Mouse (Mus musculus) limb, embryonic 14.5 days (tissue): ENCODE results near the gene Hsf4. TPM values are rescaled to one million over a fixed set of nuclear protein-coding genes. Genes with fewer than 3 reads are reported as not detected.
A peak's percentile ranks its signal among the peaks of the same experiment; 100 is the strongest.

Experiments used
- ATAC-seq: fragments of 200-750 bp; cut with Nextera tagmentation; 2 replicates; pipeline ENCODE4 v1.8.0; 2017; ENCODE audit warnings: low read depth, moderate number of reproducible peaks, moderate TSS enrichment; ENCODE audit not compliant: low FRiP score
- DNase-seq: peaks from one replicate; pipeline ENCODE4 v3.0.0-alpha.2; 2015; ENCODE audit warnings: low spot score
- H3K27ac ChIP-seq: fragments of 300-500 bp; sonication (generic); replicated peaks from 2 replicates; pipeline ENCODE4 v1.5.1; 2014; ENCODE audit warnings: low read depth, mild to moderate bottlenecking, low read length, moderate library complexity, mixed read lengths
- H3K27me3 ChIP-seq: fragments of 300-500 bp; sonication (generic); 2 replicates; pipeline ENCODE4 v1.6.1; 2014; ENCODE audit warnings: low read length, mixed read lengths; ENCODE audit not compliant: control insufficient read depth, insufficient read depth
- H3K36me3 ChIP-seq: fragments of 300-500 bp; sonication (generic); 2 replicates; pipeline ENCODE4 v1.6.1; 2014; ENCODE audit warnings: mild to moderate bottlenecking, low read length, moderate library complexity, mixed read lengths; ENCODE audit not compliant: control insufficient read depth, insufficient read depth
- H3K4me1 ChIP-seq: fragments of 300-500 bp; sonication (generic); 2 replicates; pipeline ENCODE4 v1.6.1; 2014; ENCODE audit warnings: antibody characterized with exemption, low read length, mixed read lengths; ENCODE audit not compliant: control insufficient read depth, insufficient read depth
- H3K4me2 ChIP-seq: fragments of 300-500 bp; sonication (generic); replicated peaks from 2 replicates; pipeline ENCODE4 v1.6.1; 2014; ENCODE audit warnings: low read depth, mild to moderate bottlenecking, low read length, moderate library complexity; ENCODE audit not compliant: severe bottlenecking
- H3K4me3 ChIP-seq: fragments of 300-500 bp; sonication (generic); replicated peaks from 2 replicates; pipeline ENCODE4 v1.5.1; 2014; ENCODE audit warnings: low read length
- H3K9ac ChIP-seq: fragments of 300-500 bp; sonication (generic); 2 replicates; pipeline ENCODE4 v1.6.1; 2014; ENCODE audit warnings: mild to moderate bottlenecking, low read depth, low read length, moderate library complexity; ENCODE audit not compliant: severe bottlenecking
- H3K9me3 ChIP-seq: fragments of 300-500 bp; sonication (generic); 2 replicates; pipeline ENCODE4 v1.6.1; 2016; ENCODE audit warnings: low read length; ENCODE audit not compliant: control insufficient read depth
- POLR2A ChIP-seq: fragments of 200-500 bp; IDR thresholded peaks from 2 replicates; pipeline ENCODE4 v1.8.0; 2012; ENCODE audit warnings: inconsistent platforms, mild to moderate bottlenecking, moderate library complexity, borderline replicate concordance; ENCODE audit not compliant: insufficient read depth, insufficient read length; ENCODE audit errors: extremely low read depth
- WGBS: fragments of 180-500 bp; shearing (Covaris S2); extraction: QIAGEN DNeasy Blood & Tissue Kit; methylation state at CpG from one replicate; pipeline ENCODE4 v1.1.7; 2014; 5-methylcytosine and 5-hydroxymethylcytosine counted together
- polyA plus RNA-seq, 2 experiments: library from polyadenylated mRNA; depleted of rRNA in 1 of 2; stranded (reverse) in 1 of 2; unstranded in 1 of 2; fragments of >200 nt; fragmentation: Nextera tagmentation in 1 of 2; extraction: Ambion mirVana in 1 of 2; gene quantifications; 2 replicates each; pipeline versions ENCODE4 v1.2.1 to v1.2.3; 2012 to 2014

Hsf4 gene
- polyA plus RNA-seq (2012; rRNA removed) = 0.47 and 0.62 TPM in 2 replicates
- polyA plus RNA-seq (2014; fragmentation: Nextera tagmentation; extraction: Ambion mirVana) = 0.14 TPM in 1 of 2 replicates, not detected in the other

GRCm38 (mm10) chr8:105269461-105269947 is at the start of gene Hsf4:
Hsf4 (plus strand) TSS chr8:105269801.
- peaks cover 81% of the 10 kb centered on the region for H3K27me3 ChIP-seq
- peaks cover 32% of the 10 kb centered on the region for H3K4me1 ChIP-seq
- 8% methylated on average over 38 of the region's 42 CpGs for WGBS
- peak within 1 kb of the TSS; percentile 44 for H3K4me3 ChIP-seq
- no peak for TF ChIP-seq POLR2A
- H3K27ac ChIP-seq = no peak within 1 kb of the TSS
- H3K9me3 ChIP-seq = no peaks in the 10 kb centered on the region
- H3K9ac ChIP-seq = peak within 1 kb of the TSS; percentile 44
- ATAC-seq (no peak), DNase-seq (no peak)
- no peaks in the 10 kb centered on the region for H3K36me3 ChIP-seq
- peak within 1 kb of the TSS; percentile 86 for H3K4me2 ChIP-seq

DNA sequence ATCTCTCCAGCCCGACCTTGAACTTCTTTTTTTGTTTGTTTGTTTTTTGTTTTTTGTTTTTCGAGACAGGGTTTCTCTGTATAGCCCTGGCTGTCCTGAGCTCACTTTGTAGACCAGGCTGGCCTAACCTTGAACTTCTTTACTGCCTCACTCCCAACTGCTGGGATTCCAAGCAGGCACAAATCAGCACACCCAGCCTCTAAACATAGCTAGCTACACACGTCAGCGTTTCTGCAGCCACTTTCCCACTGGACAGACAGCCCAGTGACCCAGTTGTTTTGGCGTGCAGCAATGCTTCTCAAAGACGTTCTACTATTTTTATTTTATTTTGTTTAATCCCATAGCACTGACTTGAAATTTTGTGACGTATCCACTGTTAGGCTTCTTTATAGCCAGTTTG is 45.8 kb upstream of the Hsf4 start:
- DNase-seq (no peak), ATAC-seq (no peak)
- no peak for TF ChIP-seq POLR2A
- Histone ChIP-seq H3K36me3 (no peaks in the 10 kb centered on the region), H3K9me3 (no peaks in the 10 kb centered on the region), H3K4me3 (no peak overlapping the region; the same call in 1 of the 2 replicates), H3K4me1 (peaks cover 9% of the 10 kb centered on the region), H3K4me2 (peak overlapping the region; percentile 85; the same call in 1 of the 2 replicates), H3K27me3 (no peaks in the 10 kb centered on the region), H3K9ac (0 out of 2 replicates have a peak overlapping the region, but pooled peaks have one; percentile 66), H3K27ac (peak overlapping the region; percentile 90; the same call in 1 of the 2 replicates)
- 59% methylated on average over 7 of the region's 7 CpGs for WGBS

DNA sequence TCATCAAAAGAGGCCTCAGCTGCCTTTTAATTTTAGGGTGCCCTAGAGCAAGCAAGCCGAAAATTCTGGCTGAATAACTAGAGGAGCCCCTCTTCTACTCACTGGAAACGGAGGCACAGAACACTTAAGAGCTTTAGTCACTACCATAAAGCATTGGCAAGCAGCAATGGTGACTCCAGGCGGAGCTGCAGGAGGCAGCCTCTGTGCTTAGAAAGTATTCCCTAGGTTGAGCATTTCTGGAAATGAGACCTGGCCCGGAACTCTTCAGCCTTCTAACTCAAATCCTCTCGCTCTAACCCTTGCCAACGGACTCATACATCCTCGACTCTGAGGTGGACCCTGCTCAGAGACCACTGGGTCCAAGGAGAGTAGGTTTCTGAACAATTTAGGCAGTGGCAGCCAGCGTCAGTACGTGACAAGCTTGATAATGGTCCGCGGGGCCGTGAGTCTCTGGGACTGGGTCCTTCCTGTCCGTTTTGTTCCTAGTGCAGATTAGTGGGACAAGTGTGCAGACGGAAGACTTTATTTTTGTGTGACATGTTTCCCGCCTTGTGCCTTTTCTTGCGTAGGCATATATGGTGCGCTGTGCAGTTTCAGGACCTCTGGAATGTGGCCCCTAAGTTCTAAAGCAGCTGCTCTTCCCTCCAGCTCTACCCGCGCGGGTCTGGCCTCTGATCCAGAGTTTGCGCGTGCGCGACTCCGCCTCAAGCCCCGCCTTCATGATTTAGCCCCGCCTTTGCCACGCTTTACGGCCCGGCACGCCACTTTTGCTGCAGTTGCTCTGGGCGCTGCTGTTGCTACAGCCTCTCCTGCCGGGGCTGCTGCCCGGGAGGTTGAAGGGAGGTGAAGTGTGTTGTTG is 45.0 kb upstream of the Hsf4 start, which contains the start of gene D230025D16Rik:
TSS of gene D230025D16Rik (plus strand) at position 733 of the 859 bp plus-strand sequence.
- peak; percentile 93; the same call in 1 of the 2 replicates for TF ChIP-seq POLR2A
- Histone ChIP-seq H3K9me3 (no peaks in the 10 kb centered on the region), H3K9ac (peak within 1 kb of the TSS; percentile 85), H3K4me2 (peak within 1 kb of the TSS; percentile 85), H3K27ac (peak within 1 kb of the TSS; percentile 90), H3K27me3 (no peaks in the 10 kb centered on the region), H3K36me3 (no peaks in the 10 kb centered on the region), H3K4me1 (peaks cover 9% of the 10 kb centered on the region), H3K4me3 (peak within 1 kb of the TSS; percentile 99)
- ATAC-seq (peak; percentile 94), DNase-seq (peak; percentile 94)
- under 1% methylated on average over 34 of the region's 34 CpGs for WGBS

GRCm38 (mm10) chr8:105225272-105225593 is 44.4 kb upstream of the Hsf4 start:
- H3K4me2 ChIP-seq = peak overlapping the region; percentile 85
- peaks cover 9% of the 10 kb centered on the region for H3K4me1 ChIP-seq
- WGBS = under 1% methylated on average over 19 of the region's 27 CpGs
- peak overlapping the region; percentile 50 for H3K27ac ChIP-seq
- DNase-seq (no peak), ATAC-seq (no peak; the same call in none of the 2 replicates)
- H3K9ac ChIP-seq = peak overlapping the region; percentile 85
- H3K4me3 ChIP-seq = peak overlapping the region; percentile 99
- TF ChIP-seq POLR2A = no peak
- H3K27me3 ChIP-seq = no peaks in the 10 kb centered on the region
- no peaks in the 10 kb centered on the region for H3K36me3 ChIP-seq
- H3K9me3 ChIP-seq = no peaks in the 10 kb centered on the region

DNA sequence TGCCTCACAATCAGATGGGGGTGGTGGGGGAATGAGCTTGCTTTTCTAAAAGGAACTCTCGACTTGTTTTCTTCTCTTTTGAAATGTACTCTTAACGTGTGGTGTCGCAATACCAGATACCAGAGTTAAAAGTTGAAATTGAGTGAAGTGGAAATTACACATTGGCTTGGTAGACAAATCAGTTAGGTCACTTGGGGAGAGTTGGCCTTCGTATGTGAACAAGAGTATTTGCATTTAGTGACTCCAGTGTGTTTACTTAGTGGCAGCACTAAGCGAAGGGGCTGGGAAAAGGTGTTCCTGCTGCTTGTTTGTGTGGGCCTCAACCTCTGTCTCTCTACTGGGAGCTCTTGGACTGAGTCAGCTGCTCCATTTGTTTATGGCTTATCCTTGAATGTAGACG is 43.7 kb upstream of the Hsf4 start:
- H3K27me3 ChIP-seq = no peaks in the 10 kb centered on the region
- ATAC-seq (no peak), DNase-seq (no peak)
- H3K36me3 ChIP-seq = no peaks in the 10 kb centered on the region
- H3K27ac ChIP-seq = no peak overlapping the region
- peak overlapping the region; percentile 85 for H3K4me2 ChIP-seq
- WGBS = 23% methylated on average over 6 of the region's 6 CpGs
- H3K9me3 ChIP-seq = no peaks in the 10 kb centered on the region
- peak overlapping the region; percentile 99 for H3K4me3 ChIP-seq
- H3K9ac ChIP-seq = peak overlapping the region; percentile 85
- no peak for TF ChIP-seq POLR2A
- peaks cover 9% of the 10 kb centered on the region for H3K4me1 ChIP-seq
